Mouse (Mus musculus) embryonic fibroblast, embryonic 13.5 days (primary cell): ENCODE results near the gene Prkab1.

Experiments used
- CTCF ChIP-seq: IDR thresholded peaks from 2 replicates; pipeline ENCODE4 v1.5.1; 2011; ENCODE audit warnings: mild to moderate bottlenecking, control low read depth, low read length, moderate library complexity, borderline replicate concordance; ENCODE audit not compliant: insufficient read depth
- POLR2A ChIP-seq: IDR thresholded peaks from 2 replicates; pipeline ENCODE4 v1.6.1; 2011; ENCODE audit warnings: low read depth, mild to moderate bottlenecking, control low read depth, low read length, moderate library complexity

DNA sequence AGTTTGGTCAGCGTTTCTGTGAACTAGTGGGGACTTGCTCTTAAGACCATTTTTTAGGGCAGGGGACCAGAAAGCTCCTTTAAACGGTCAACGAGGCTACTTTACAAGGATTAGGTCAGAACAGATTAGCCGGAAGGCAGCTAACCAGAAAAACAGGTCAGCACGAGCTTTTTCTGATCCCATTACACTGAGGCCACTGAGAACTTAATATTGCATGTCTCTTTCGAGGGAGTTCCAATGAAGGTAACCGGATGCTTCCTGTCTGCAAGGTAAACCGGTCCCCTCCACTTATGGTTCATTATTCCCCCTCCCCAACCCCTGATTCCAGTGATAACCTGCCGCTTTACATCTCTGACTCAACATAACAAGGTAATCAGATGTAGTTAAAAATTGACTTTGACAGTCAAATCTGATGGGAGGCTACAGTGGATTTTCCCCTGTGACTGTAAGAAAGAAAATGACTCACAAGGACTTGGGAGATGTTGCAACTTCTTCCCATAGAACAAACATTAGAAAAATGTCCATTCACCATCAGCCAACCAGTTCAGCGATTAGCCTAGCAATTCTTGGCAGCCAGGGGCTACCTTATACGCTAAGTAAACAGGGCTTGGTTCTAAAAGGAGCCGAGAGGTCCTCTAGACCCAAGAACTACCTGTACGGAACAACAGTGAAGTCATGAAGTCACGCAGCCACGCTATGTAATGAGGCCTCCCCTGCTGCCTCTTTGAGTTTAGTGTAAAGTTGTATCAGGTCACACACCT lies 15.0 kb downstream of the Prkab1 start:
- TF ChIP-seq CTCF (no peak), POLR2A (no peak)
